Mouse (Mus musculus) urinary bladder, postnatal 25 days (tissue): Measurements from ENCODE around the gene Als2cl.

ENCODE experiments used
- DNase-seq: peaks from one replicate; pipeline ENCODE4 v3.0.0; 2022; ENCODE audit warnings: low spot score

Gene Als2cl

GRCm38 (mm10) chr9:110880772-110881171, 1.1 kb downstream of the Als2cl start:
- peak; percentile 35 for DNase-seq

GRCm38 (mm10) chr9:110881953-110882352, 2.3 kb downstream of the Als2cl start:
- peak; percentile 25 for DNase-seq

GRCm38 (mm10) chr9:110887388-110888303, 8.0 kb downstream of the Als2cl start:
- DNase-seq: no peak

GRCm38 (mm10) chr9:110888935-110889334, 9.3 kb downstream of the Als2cl start:
- DNase-seq: no peak

GRCm38 (mm10) chr9:110890026-110890783, 10.5 kb downstream of the Als2cl start:
- DNase-seq: no peak

GRCm38 (mm10) chr9:110891077-110891828, 11.6 kb downstream of the Als2cl start:
- DNase-seq: no peak

GRCm38 (mm10) chr9:110892552-110892951, 12.9 kb downstream of the Als2cl start:
- no peak for DNase-seq

- DNase-seq: no peak
Measured at GRCm38 (mm10) chr9:110893429-110893828, 13.8 kb downstream of the Als2cl start.

GRCm38 (mm10) chr9:110895507-110895906, 15.8 kb downstream of the Als2cl start:
- no peak for DNase-seq

- DNase-seq: no peak
Measured at GRCm38 (mm10) chr9:110895994-110896393, 16.3 kb downstream of the Als2cl start.

- DNase-seq: no peak
Measured at GRCm38 (mm10) chr9:110896595-110896994, 16.9 kb downstream of the Als2cl start.

GRCm38 (mm10) chr9:110899451-110900008, 19.9 kb downstream of the Als2cl start:
- no peak for DNase-seq

GRCm38 (mm10) chr9:110901204-110901603, 21.5 kb downstream of the Als2cl start:
- no peak for DNase-seq

- no peak for DNase-seq
Measured at GRCm38 (mm10) chr9:110902271-110902670, 22.6 kb downstream of the Als2cl start.

- no peak for DNase-seq
Measured at GRCm38 (mm10) chr9:110907201-110907837, 27.6 kb downstream of the Als2cl start.

GRCm38 (mm10) chr9:110907838-110908630, 28.4 kb downstream of the Als2cl start:
- no peak for DNase-seq

GRCm38 (mm10) chr9:110908631-110909016, 29.0 kb downstream of the Als2cl start:
- no peak for DNase-seq

- DNase-seq: no peak
Measured at GRCm38 (mm10) chr9:110909371-110909967, 29.8 kb downstream of the Als2cl start.

GRCm38 (mm10) chr9:110914631-110915236, 35.1 kb downstream of the Als2cl start:
- DNase-seq: no peak

GRCm38 (mm10) chr9:110915466-110915865, 35.8 kb downstream of the Als2cl start:
- DNase-seq: no peak
